Mouse (Mus musculus) neural tube, embryonic 10.5 days (tissue): Measurements from ENCODE around the gene Fcrla.

ENCODE experiments used
- DNase-seq: peaks from one replicate; pipeline ENCODE4 v3.0.0-alpha.2; 2017; ENCODE audit warnings: low spot score; ENCODE audit errors: extremely low spot score

Fcrla gene

GRCm38 (mm10) chr1:170889310-170889709 lies 38.1 kb downstream of the Fcrla start:
- no peak for DNase-seq

GRCm38 (mm10) chr1:170886044-170886458 lies 41.3 kb downstream of the Fcrla start:
- DNase-seq: no peak

GRCm38 (mm10) chr1:170884978-170885561 lies 42.3 kb downstream of the Fcrla start, which contains the start of the genes Gm26620 and Dusp12:
Gene Gm26620, plus strand, starts transcription at chr1:170885065.
Gene Dusp12, minus strand, starts transcription at chr1:170885540.
- DNase-seq: peak; percentile 83

GRCm38 (mm10) chr1:170884390-170884789 lies 43.0 kb downstream of the Fcrla start:
- no peak for DNase-seq

- no peak for DNase-seq
Measured at GRCm38 (mm10) chr1:170882915-170883485, 44.4 kb downstream of the Fcrla start.

GRCm38 (mm10) chr1:170876906-170877305 lies 50.5 kb downstream of the Fcrla start:
- DNase-seq: no peak

- no peak for DNase-seq
Measured at GRCm38 (mm10) chr1:170875676-170876075, 51.7 kb downstream of the Fcrla start.

- no peak for DNase-seq
Measured at GRCm38 (mm10) chr1:170871961-170872360, 55.4 kb downstream of the Fcrla start.

- no peak for DNase-seq
Measured at GRCm38 (mm10) chr1:170871402-170871801, 56.0 kb downstream of the Fcrla start.

- no peak for DNase-seq
Measured at GRCm38 (mm10) chr1:170868905-170869283, 58.5 kb downstream of the Fcrla start.

GRCm38 (mm10) chr1:170868107-170868904 lies 59.1 kb downstream of the Fcrla start:
- DNase-seq: peak; percentile 80

- DNase-seq: peak; percentile 97
Measured at GRCm38 (mm10) chr1:170867691-170868105, 59.7 kb downstream of the Fcrla start, which contains the start of gene Atf6. Gene Atf6, minus strand, starts transcription at chr1:170867771.
